8 mouse cellular contexts compared by ENCODE assay signal in genomic region chr1:180333588-180333987, GRCm38 (mm10). TPM values are rescaled to one million over a fixed set of nuclear protein-coding genes. Genes with fewer than 3 reads are reported as not detected.
DNase-seq lines count a peak whose midpoint lies in the region; ATAC-seq lines count a peak whose summit lies in the region.

No protein-coding gene starts in this region.

- H3K9me3 ChIP-seq in embryonic facial prominence, embryonic 11.5 days (replicated peaks; ENCODE audit: control insufficient read depth, low read length), result no peaks in the 10 kb centered on the region
- H3K9me3 ChIP-seq in hindbrain, embryonic 10.5 days, result no peaks in the 10 kb centered on the region
- no peaks in the 10 kb centered on the region for H3K9me3 ChIP-seq in liver, embryonic 12.5 days (replicated peaks)

- H3K27me3 ChIP-seq in embryonic facial prominence, embryonic 11.5 days (ENCODE audit: control insufficient read depth, insufficient read depth, low read length), result peaks cover 9% of the 10 kb centered on the region; the same call in 1 of the 2 replicates
- peaks cover 59% of the 10 kb centered on the region for H3K27me3 ChIP-seq in hindbrain, embryonic 10.5 days (ENCODE audit: insufficient read depth, poor library complexity, severe bottlenecking)
- H3K27me3 ChIP-seq in liver, embryonic 12.5 days (replicated peaks), result peaks cover 39% of the 10 kb centered on the region

- H3K36me3 ChIP-seq in embryonic facial prominence, embryonic 11.5 days (replicated peaks; ENCODE audit: control insufficient read depth, insufficient read depth, low read depth, low read length), result no peaks in the 10 kb centered on the region; the same call in 1 of the 2 replicates
- 0 out of 2 replicates have a peak, but pooled peaks cover 10% of the 10 kb centered on the region for H3K36me3 ChIP-seq in hindbrain, embryonic 10.5 days
- peaks cover 12% of the 10 kb centered on the region for H3K36me3 ChIP-seq in liver, embryonic 12.5 days

- DNase-seq in gastrocnemius, postnatal 25 days, result peak; percentile 35
- DNase-seq in gastrocnemius, adult 18-20 months (ENCODE audit: low spot score), result no peak
- DNase-seq in embryonic facial prominence, embryonic 11.5 days (ENCODE audit: low spot score), result no peak
- no peak for DNase-seq in hindbrain, embryonic 10.5 days (ENCODE audit: low spot score)
- no peak for DNase-seq in ovary, postnatal 14 days (ENCODE audit: low spot score)
- DNase-seq in frontal cortex, postnatal 36 days (ENCODE audit: low spot score in 2 of 2), result no peak
- no peak for DNase-seq in layer of hippocampus, postnatal 25 days (ENCODE audit: extremely low spot score in 1 of 2, low spot score in 1 of 2)

- no peak overlapping the region for H3K27ac ChIP-seq in embryonic facial prominence, embryonic 11.5 days (replicated peaks; ENCODE audit: low read depth, low read length)
- no peak overlapping the region for H3K27ac ChIP-seq in hindbrain, embryonic 10.5 days
- H3K27ac ChIP-seq in liver, embryonic 12.5 days, result no peak overlapping the region

- H3K4me3 ChIP-seq in embryonic facial prominence, embryonic 11.5 days (ENCODE audit: low read depth, low read length), result no peak overlapping the region
- peak overlapping the region; percentile 64 for H3K4me3 ChIP-seq in hindbrain, embryonic 10.5 days
- H3K4me3 ChIP-seq in liver, embryonic 12.5 days, result peak overlapping the region; percentile 68; the same call in 1 of the 2 replicates

- WGBS in embryonic facial prominence, embryonic 11.5 days, result 23% methylated on average over 6 of the region's 6 CpGs
- WGBS in hindbrain, embryonic 10.5 days, result 22% methylated on average over 6 of the region's 6 CpGs
- 65% methylated on average over 6 of the region's 6 CpGs for WGBS in liver, embryonic 12.5 days (ENCODE audit: insufficient replicate concordance)

- no peak overlapping the region for H3K9ac ChIP-seq in embryonic facial prominence, embryonic 11.5 days (replicated peaks; ENCODE audit: low read length)
- H3K9ac ChIP-seq in liver, embryonic 12.5 days, result no peak overlapping the region

- no peak for ATAC-seq in embryonic facial prominence, embryonic 11.5 days (replicated peaks; ENCODE audit: insufficient number of reproducible peaks, low FRiP score, low TSS enrichment, low read depth)
- no peak for ATAC-seq in liver, embryonic 12.5 days

- peaks cover 11% of the 10 kb centered on the region for H3K4me1 ChIP-seq in embryonic facial prominence, embryonic 11.5 days (ENCODE audit: control insufficient read depth, insufficient read depth, low read length)
- peaks cover 65% of the 10 kb centered on the region for H3K4me1 ChIP-seq in hindbrain, embryonic 10.5 days (replicated peaks)
- H3K4me1 ChIP-seq in liver, embryonic 12.5 days, result peaks cover 74% of the 10 kb centered on the region

- peak overlapping the region; percentile 99 for H3K4me2 ChIP-seq in embryonic facial prominence, embryonic 11.5 days (ENCODE audit: low read depth, low read length)
- peak overlapping the region; percentile 91 for H3K4me2 ChIP-seq in liver, embryonic 12.5 days

RNA-seq across cellular contexts. Expression of gene Itpkb, which starts 3.3 kb away (rescaled TPM):
- 10 to 100 TPM; 16.0 to 18.0 TPM for total RNA-seq in gastrocnemius, postnatal 25 days (2021)
- 10 to 100 TPM; 11.3 to 21.8 TPM for total RNA-seq in gastrocnemius, adult 18-20 months (2021)
- polyA plus RNA-seq in embryonic facial prominence, embryonic 11.5 days (2014; fragmentation: Nextera tagmentation; extraction: Ambion mirVana), result 3.4 and 3.8 TPM in 2 replicates
- polyA plus RNA-seq in hindbrain, embryonic 10.5 days (2016; fragmentation: Nextera tagmentation; extraction: Ambion mirVana), result 3.7 and 4.2 TPM in 2 replicates
- 4.0 and 4.3 TPM in 2 replicates for polyA plus RNA-seq in liver, embryonic 12.5 days (2016; fragmentation: Nextera tagmentation; extraction: Ambion mirVana)
- total RNA-seq in layer of hippocampus, postnatal 25 days (2021), result 10 to 100 TPM; 24.4 to 26.5 TPM
